Mouse (Mus musculus) myocyte (in vitro differentiated cells): Measurements from ENCODE around the gene Avpi1. TPM values are rescaled to one million over a fixed set of nuclear protein-coding genes. Genes with fewer than 3 reads are reported as not detected.
A peak's percentile ranks its signal among the peaks of the same experiment; 100 is the strongest.

ENCODE experiments used
- H3K27me3 ChIP-seq: one replicate; pipeline ENCODE4 v1.6.1; 2011; ENCODE audit not compliant: control insufficient read depth, insufficient read depth, insufficient read length
- H3K36me3 ChIP-seq: one replicate; pipeline ENCODE4 v1.6.1; 2011; ENCODE audit not compliant: control insufficient read depth, insufficient read depth
- H3K4me2 ChIP-seq: one replicate; pipeline ENCODE4 v1.6.1; 2011; ENCODE audit warnings: low read depth, control low read depth
- H3K4me3 ChIP-seq: one replicate; pipeline ENCODE4 v1.5.1; 2011; ENCODE audit warnings: mild to moderate bottlenecking, control low read depth, moderate library complexity
- H3K79me2 ChIP-seq: one replicate; pipeline ENCODE4 v1.6.1; 2011; ENCODE audit not compliant: control insufficient read depth, insufficient read depth
- H3ac ChIP-seq: one replicate; pipeline ENCODE4 v1.6.1; 2011; ENCODE audit not compliant: control insufficient read depth, insufficient read length
- CEBPB ChIP-seq: IDR thresholded peaks from 2 replicates; pipeline ENCODE4 v1.6.1; 2011; ENCODE audit warnings: mild to moderate bottlenecking, moderate library complexity; ENCODE audit not compliant: poor library complexity, insufficient read depth, severe bottlenecking
- E2F4 ChIP-seq: IDR thresholded peaks from one replicate; pipeline ENCODE4 v1.6.1; 2011; ENCODE audit warnings: mild to moderate bottlenecking, control low read depth, moderate library complexity; ENCODE audit not compliant: insufficient read depth
- MAX ChIP-seq: IDR thresholded peaks from one replicate; pipeline ENCODE4 v1.6.1; 2011; ENCODE audit warnings: low read depth, mild to moderate bottlenecking, control low read depth
- MYOD1 ChIP-seq, 3 experiments: IDR thresholded peaks; one replicate each; pipeline ENCODE4 v1.6.1; 2011; ENCODE audit warnings: control low read depth in 2 of 3, low read depth in 2 of 3, mild to moderate bottlenecking in 2 of 3, moderate library complexity in 1 of 3; ENCODE audit not compliant: insufficient read length in 2 of 3, control insufficient read depth in 1 of 3
- MYOG ChIP-seq, 3 experiments: IDR thresholded peaks; one replicate each; pipeline ENCODE4 v1.6.1; 2011; ENCODE audit warnings: control low read depth in 2 of 3, low read depth in 2 of 3, mild to moderate bottlenecking in 2 of 3; ENCODE audit not compliant: insufficient read length in 2 of 3, control insufficient read depth in 1 of 3, insufficient read depth in 1 of 3
- POLR2A ChIP-seq: IDR thresholded peaks from one replicate; pipeline ENCODE4 v1.6.1; 2011; ENCODE audit warnings: low read depth, mild to moderate bottlenecking, control low read depth, moderate library complexity; ENCODE audit not compliant: insufficient read length
- POLR2AphosphoS2 ChIP-seq: IDR thresholded peaks from one replicate; pipeline ENCODE4 v1.6.1; 2011; ENCODE audit warnings: low read depth, control low read depth; ENCODE audit not compliant: insufficient read length
- REST ChIP-seq: IDR thresholded peaks from one replicate; pipeline ENCODE4 v1.6.1; 2011; ENCODE audit warnings: mild to moderate bottlenecking, control low read depth, moderate library complexity; ENCODE audit not compliant: insufficient read depth, insufficient read length
- SRF ChIP-seq: IDR thresholded peaks from one replicate; pipeline ENCODE4 v1.6.1; 2011; ENCODE audit warnings: low read depth; ENCODE audit not compliant: control insufficient read depth, insufficient read length
- TCF12 ChIP-seq: IDR thresholded peaks from one replicate; pipeline ENCODE4 v1.6.1; 2011; ENCODE audit warnings: mild to moderate bottlenecking, control low read depth; ENCODE audit not compliant: poor library complexity, insufficient read depth, severe bottlenecking
- TCF3 ChIP-seq: IDR thresholded peaks from one replicate; pipeline ENCODE4 v1.6.1; 2011; ENCODE audit warnings: low read depth, control low read depth; ENCODE audit not compliant: insufficient read length
- USF1 ChIP-seq: IDR thresholded peaks from one replicate; pipeline ENCODE4 v1.6.1; 2011; ENCODE audit warnings: low read depth, mild to moderate bottlenecking, control low read depth, moderate library complexity
- polyA plus RNA-seq: library from polyadenylated mRNA; unstranded; fragments of >200 nt; fragmentation: generic; extraction: Trizol; gene quantifications from one replicate; pipeline ENCODE4 v1.2.1, GENCODE M21; 2012; ENCODE audit warnings: missing spikeins

The Avpi1 gene
- polyA plus RNA-seq, 1 experiment, result 128 TPM

GRCm38 (mm10) chr19:42115783-42116335 is 13.0 kb downstream of the Avpi1 start:
- H3K36me3 ChIP-seq, result peaks cover 21% of the 10 kb centered on the region
- no peak overlapping the region for H3K4me2 ChIP-seq
- H3ac ChIP-seq, result no peak overlapping the region
- no peaks in the 10 kb centered on the region for H3K79me2 ChIP-seq
- H3K4me3 ChIP-seq, result no peak overlapping the region
- no peaks in the 10 kb centered on the region for H3K27me3 ChIP-seq
- TF ChIP-seq MYOG (IDR thresholded peaks at IDR 0.05; ENCODE audit: control insufficient read depth in 1 of 3, insufficient read depth in 1 of 3, insufficient read length in 2 of 3, low read depth in 2 of 3), result no peak
- no peak for TF ChIP-seq E2F4
- TF ChIP-seq POLR2A, result no peak
- no peak for TF ChIP-seq MYOD1 (IDR thresholded peaks at IDR 0.05; ENCODE audit: control insufficient read depth in 1 of 3, insufficient read length in 2 of 3, low read depth in 2 of 3)
- no peak for TF ChIP-seq REST
- no peak for TF ChIP-seq USF1
- TF ChIP-seq TCF3, result no peak
- TF ChIP-seq POLR2AphosphoS2, result no peak
- no peak for TF ChIP-seq TCF12
- no peak for TF ChIP-seq SRF
- TF ChIP-seq CEBPB, result no peak
- TF ChIP-seq MAX, result no peak

DNA sequence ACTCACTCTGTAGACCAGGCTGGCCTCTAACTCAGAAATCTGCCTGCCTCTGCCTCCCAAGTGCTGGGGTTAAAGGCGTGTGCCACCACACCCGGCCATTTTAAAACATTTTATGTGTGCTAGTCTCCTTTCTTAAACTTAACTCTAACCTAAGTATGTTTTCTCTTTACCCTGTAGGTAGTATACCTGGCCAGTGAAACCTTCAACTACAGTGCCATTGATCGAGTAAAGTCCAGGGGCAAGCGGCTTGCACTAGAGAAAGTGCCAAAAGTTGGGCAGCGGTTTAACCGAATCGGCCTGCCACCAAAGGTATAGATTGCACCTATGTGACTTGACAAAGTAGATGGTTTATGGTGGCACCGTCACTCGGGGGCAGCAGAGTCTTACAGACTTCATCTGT is 24.2 kb downstream of the Avpi1 start:
- Histone ChIP-seq H3K27me3 (no peaks in the 10 kb centered on the region), H3K4me3 (no peak overlapping the region), H3ac (no peak overlapping the region), H3K79me2 (no peaks in the 10 kb centered on the region), H3K4me2 (no peak overlapping the region), H3K36me3 (peaks cover 17% of the 10 kb centered on the region)
- TF ChIP-seq SRF (no peak), POLR2A (no peak), POLR2AphosphoS2 (no peak), TCF12 (no peak), E2F4 (no peak), CEBPB (no peak), MYOG (IDR thresholded peaks at IDR 0.05; ENCODE audit: control insufficient read depth in 1 of 3, insufficient read depth in 1 of 3, insufficient read length in 2 of 3, low read depth in 2 of 3) (no peak), MAX (no peak), TCF3 (no peak), REST (no peak), MYOD1 (IDR thresholded peaks at IDR 0.05; ENCODE audit: control insufficient read depth in 1 of 3, insufficient read length in 2 of 3, low read depth in 2 of 3) (no peak), USF1 (no peak)

DNA sequence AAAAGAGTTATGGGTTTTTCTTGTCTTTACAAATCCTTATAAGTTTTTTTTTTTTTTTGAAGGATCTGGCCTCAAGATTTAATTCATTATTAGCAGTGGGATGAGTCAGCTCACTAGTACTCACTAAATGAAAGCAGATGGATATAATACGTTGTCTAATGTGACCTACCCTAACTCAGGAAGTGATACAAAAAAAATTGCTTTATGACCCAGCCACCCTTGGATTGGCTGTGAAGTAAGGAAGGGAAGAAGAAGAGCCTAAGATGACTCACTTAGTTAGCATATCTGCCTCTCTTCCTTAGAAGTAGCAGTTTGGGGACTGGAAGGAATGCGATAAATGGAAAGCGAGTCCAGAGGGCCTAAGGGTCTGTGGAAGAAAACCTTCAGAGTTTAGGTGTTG is 29.5 kb downstream of the Avpi1 start:
- no peaks in the 10 kb centered on the region for H3K27me3 ChIP-seq
- no peak overlapping the region for H3K4me3 ChIP-seq
- H3K36me3 ChIP-seq, result peaks cover 3% of the 10 kb centered on the region
- no peak for TF ChIP-seq USF1
- no peak for TF ChIP-seq REST
- no peak for TF ChIP-seq TCF3
- TF ChIP-seq CEBPB, result no peak
- TF ChIP-seq TCF12, result no peak
- TF ChIP-seq POLR2AphosphoS2, result no peak
- TF ChIP-seq E2F4, result no peak
- TF ChIP-seq POLR2A, result no peak
- no peak for TF ChIP-seq SRF
- TF ChIP-seq MYOD1 (IDR thresholded peaks at IDR 0.05; ENCODE audit: control insufficient read depth in 1 of 3, insufficient read length in 2 of 3, low read depth in 2 of 3), result no peak
- peak overlapping the region; percentile 40 for H3K4me2 ChIP-seq
- H3ac ChIP-seq, result no peak overlapping the region
- H3K79me2 ChIP-seq, result peaks cover 38% of the 10 kb centered on the region

GRCm38 (mm10) chr19:42090637-42091141 is 38.2 kb downstream of the Avpi1 start:
- Histone ChIP-seq H3K79me2 (peaks cover 46% of the 10 kb centered on the region), H3K4me2 (peak overlapping the region; percentile 99), H3K36me3 (no peaks in the 10 kb centered on the region), H3ac (peak overlapping the region; percentile 30), H3K27me3 (no peaks in the 10 kb centered on the region), H3K4me3 (peak overlapping the region; percentile 72)
- TF ChIP-seq TCF3 (no peak), SRF (no peak), MAX (no peak), REST (no peak), POLR2AphosphoS2 (no peak), TCF12 (no peak), MYOG (IDR thresholded peaks at IDR 0.05; ENCODE audit: control insufficient read depth in 1 of 3, insufficient read depth in 1 of 3, insufficient read length in 2 of 3, low read depth in 2 of 3) (no peak), E2F4 (no peak), POLR2A (no peak), MYOD1 (IDR thresholded peaks at IDR 0.05; ENCODE audit: control insufficient read depth in 1 of 3, insufficient read length in 2 of 3, low read depth in 2 of 3) (no peak)
